Mouse (Mus musculus): ENCODE data around the gene Hacl1. TPM values are rescaled to one million over a fixed set of nuclear protein-coding genes. Genes with fewer than 3 reads are reported as not detected.

Gene Hacl1
- polyA plus RNA-seq, 1 experiment from 2014 or later: 76.3 TPM

GRCm38 (mm10) chr14:31601908-31602615, 39.0 kb downstream of the Hacl1 start:
- H3K4me2 ChIP-seq (ENCODE audit: low read length): no peak overlapping the region
- H3K27me3 ChIP-seq (ENCODE audit: insufficient read depth, low read length): no peaks in the 10 kb centered on the region
- no peaks in the 10 kb centered on the region for H3K36me3 ChIP-seq (ENCODE audit: insufficient read depth, low read length)
- DNase-seq (ENCODE audit: low spot score): no peak
- no peak overlapping the region for H3K4me3 ChIP-seq (replicated peaks; ENCODE audit: low read depth, low read length)
- no peaks in the 10 kb centered on the region for H3K4me1 ChIP-seq (replicated peaks; ENCODE audit: insufficient read depth, low read length)
- TF ChIP-seq CTCF (IDR thresholded peaks at IDR 0.05; ENCODE audit: low read depth): no peak
- H3K9ac ChIP-seq (ENCODE audit: low read depth, low read length): no peak overlapping the region
- no peak for ATAC-seq (replicated peaks; ENCODE audit: low FRiP score, low read depth)
- H3K9me3 ChIP-seq (replicated peaks; ENCODE audit: low read length): no peaks in the 10 kb centered on the region
- H3K27ac ChIP-seq: no peak overlapping the region
- WGBS: 95% methylated on average over 14 of the region's 14 CpGs

GRCm38 (mm10) chr14:31597446-31597845, 43.6 kb downstream of the Hacl1 start:
- Histone ChIP-seq H3K27me3 (ENCODE audit: insufficient read depth, low read length) (no peaks in the 10 kb centered on the region), H3K9me3 (replicated peaks; ENCODE audit: low read length) (no peaks in the 10 kb centered on the region), H3K36me3 (ENCODE audit: insufficient read depth, low read length) (no peaks in the 10 kb centered on the region), H3K4me2 (ENCODE audit: low read length) (no peak overlapping the region), H3K4me3 (replicated peaks; ENCODE audit: low read depth, low read length) (no peak overlapping the region), H3K4me1 (replicated peaks; ENCODE audit: insufficient read depth, low read length) (no peaks in the 10 kb centered on the region), H3K9ac (ENCODE audit: low read depth, low read length) (no peak overlapping the region), H3K27ac (no peak overlapping the region)
- TF ChIP-seq CTCF (IDR thresholded peaks at IDR 0.05; ENCODE audit: low read depth): no peak
- ATAC-seq (replicated peaks; ENCODE audit: low FRiP score, low read depth) (no peak), DNase-seq (ENCODE audit: low spot score) (no peak)
- WGBS: 87% methylated on average over 4 of the region's 4 CpGs

- DNase-seq (ENCODE audit: low spot score): no peak
- TF ChIP-seq CTCF (IDR thresholded peaks at IDR 0.05; ENCODE audit: low read depth): no peak
- no peak for ATAC-seq (replicated peaks; ENCODE audit: low FRiP score, low read depth)
- H3K9me3 ChIP-seq (replicated peaks; ENCODE audit: low read length): no peaks in the 10 kb centered on the region
- no peak overlapping the region for H3K4me3 ChIP-seq (replicated peaks; ENCODE audit: low read depth, low read length)
- no peak overlapping the region for H3K27ac ChIP-seq
- no peaks in the 10 kb centered on the region for H3K27me3 ChIP-seq (ENCODE audit: insufficient read depth, low read length)
- H3K36me3 ChIP-seq (ENCODE audit: insufficient read depth, low read length): no peaks in the 10 kb centered on the region
- H3K4me1 ChIP-seq (replicated peaks; ENCODE audit: insufficient read depth, low read length): no peaks in the 10 kb centered on the region
- no peak overlapping the region for H3K9ac ChIP-seq (ENCODE audit: low read depth, low read length)
- no peak overlapping the region for H3K4me2 ChIP-seq (ENCODE audit: low read length)
- 64% methylated on average over 7 of the region's 7 CpGs for WGBS
Measured at GRCm38 (mm10) chr14:31596408-31596807, 44.7 kb downstream of the Hacl1 start.

DNA sequence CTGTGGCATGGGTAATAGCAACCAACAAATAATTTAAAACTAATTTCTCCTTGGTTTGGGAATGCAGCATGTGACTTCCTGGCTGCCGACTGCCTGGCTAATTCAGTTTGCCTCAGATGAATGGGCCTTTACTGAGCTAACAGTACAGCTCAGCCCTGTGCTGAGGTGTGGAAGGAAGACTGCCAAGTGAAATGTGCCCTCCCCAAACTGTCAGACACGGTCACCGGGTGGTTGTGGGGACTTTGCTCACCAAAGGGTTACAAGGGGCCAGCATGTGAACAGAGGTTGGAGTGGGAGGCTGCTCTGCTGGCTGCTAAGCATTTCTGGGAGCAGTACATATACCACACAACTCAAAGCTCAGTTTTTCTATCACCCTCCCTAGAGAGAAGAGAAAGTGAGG, 46.4 kb downstream of the Hacl1 start:
- Histone ChIP-seq H3K36me3 (ENCODE audit: insufficient read depth, low read length) (no peaks in the 10 kb centered on the region), H3K4me1 (replicated peaks; ENCODE audit: insufficient read depth, low read length) (no peaks in the 10 kb centered on the region), H3K9me3 (replicated peaks; ENCODE audit: low read length) (no peaks in the 10 kb centered on the region), H3K4me2 (ENCODE audit: low read length) (no peak overlapping the region), H3K4me3 (replicated peaks; ENCODE audit: low read depth, low read length) (no peak overlapping the region), H3K27me3 (ENCODE audit: insufficient read depth, low read length) (no peaks in the 10 kb centered on the region), H3K9ac (ENCODE audit: low read depth, low read length) (no peak overlapping the region), H3K27ac (no peak overlapping the region)
- TF ChIP-seq CTCF (IDR thresholded peaks at IDR 0.05; ENCODE audit: low read depth): no peak
- 53% methylated on average over 3 of the region's 3 CpGs for WGBS
- DNase-seq (ENCODE audit: low spot score): no peak
- no peak for ATAC-seq (replicated peaks; ENCODE audit: low FRiP score, low read depth)

DNA sequence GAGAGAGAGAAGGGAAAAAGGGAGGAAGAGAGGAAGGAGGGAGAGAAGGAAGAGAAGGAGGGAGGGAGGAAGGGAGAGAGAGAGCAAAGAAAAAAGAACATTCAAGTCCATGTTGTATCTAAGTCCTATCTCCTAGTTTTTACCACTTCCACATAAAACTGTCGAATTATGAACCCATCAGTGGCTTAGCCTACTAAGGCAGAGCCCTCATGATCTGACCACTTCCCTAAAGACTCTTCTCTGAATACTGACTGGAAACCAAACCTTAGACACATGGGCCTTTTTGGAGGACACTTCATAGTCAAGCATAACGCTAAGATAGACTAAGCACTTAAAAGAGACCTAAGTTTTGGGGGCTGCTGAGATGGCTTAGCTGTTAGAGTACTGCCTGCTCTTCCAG, 48.0 kb downstream of the Hacl1 start:
- DNase-seq (ENCODE audit: low spot score): no peak
- ATAC-seq (replicated peaks; ENCODE audit: low FRiP score, low read depth): no peak

GRCm38 (mm10) chr14:31591243-31591642, 49.8 kb downstream of the Hacl1 start, which contains the start of gene Colq:
Gene Colq (minus strand): TSS chr14:31591343.
- Histone ChIP-seq H3K27me3 (ENCODE audit: insufficient read depth, low read length) (no peaks in the 10 kb centered on the region), H3K9ac (ENCODE audit: low read depth, low read length) (no peak within 1 kb of the TSS), H3K4me2 (ENCODE audit: low read length) (no peak within 1 kb of the TSS), H3K4me1 (replicated peaks; ENCODE audit: insufficient read depth, low read length) (no peaks in the 10 kb centered on the region), H3K36me3 (ENCODE audit: insufficient read depth, low read length) (no peaks in the 10 kb centered on the region), H3K4me3 (replicated peaks; ENCODE audit: low read depth, low read length) (no peak within 1 kb of the TSS), H3K9me3 (replicated peaks; ENCODE audit: low read length) (no peaks in the 10 kb centered on the region), H3K27ac (no peak within 1 kb of the TSS)
- no peak for DNase-seq (ENCODE audit: low spot score)
- 84% methylated on average over 3 of the region's 3 CpGs for WGBS
- ATAC-seq (replicated peaks; ENCODE audit: low FRiP score, low read depth): no peak
- TF ChIP-seq CTCF (IDR thresholded peaks at IDR 0.05; ENCODE audit: low read depth): no peak

More for the DNA sequence above, 48.0 kb downstream of the Hacl1 start:
- Histone ChIP-seq H3K27me3 (ENCODE audit: insufficient read depth, low read length) (no peaks in the 10 kb centered on the region), H3K27ac (no peak overlapping the region), H3K4me3 (replicated peaks; ENCODE audit: low read depth, low read length) (no peak overlapping the region), H3K9ac (ENCODE audit: low read depth, low read length) (no peak overlapping the region), H3K4me1 (replicated peaks; ENCODE audit: insufficient read depth, low read length) (no peaks in the 10 kb centered on the region), H3K36me3 (ENCODE audit: insufficient read depth, low read length) (no peaks in the 10 kb centered on the region), H3K4me2 (ENCODE audit: low read length) (no peak overlapping the region), H3K9me3 (replicated peaks; ENCODE audit: low read length) (no peaks in the 10 kb centered on the region)
- no peak for TF ChIP-seq CTCF (IDR thresholded peaks at IDR 0.05; ENCODE audit: low read depth)
- WGBS: 74% methylated on average over 2 of the region's 2 CpGs

DNA sequence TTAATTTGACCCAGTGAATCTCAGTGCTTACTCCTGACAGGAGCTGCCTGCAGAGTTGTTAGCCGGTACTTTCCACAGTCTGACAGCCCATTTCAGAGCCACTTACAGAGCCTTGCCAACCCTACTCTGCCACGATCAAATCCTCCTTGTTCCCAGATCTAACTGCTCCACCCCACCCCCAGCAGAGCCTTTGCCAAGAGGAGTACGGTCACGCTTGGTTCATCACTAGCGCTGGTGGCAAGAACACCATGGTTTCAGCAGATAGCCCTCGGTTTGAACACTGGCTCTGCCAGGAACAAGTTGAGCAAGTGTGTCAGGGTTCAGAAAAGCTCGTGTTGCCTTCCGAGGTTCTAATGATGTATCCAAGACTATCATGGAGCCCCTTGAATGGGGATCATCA, 54.6 kb downstream of the Hacl1 start:
- no peak overlapping the region for H3K4me2 ChIP-seq (ENCODE audit: low read length)
- H3K27ac ChIP-seq: no peak overlapping the region
- no peak overlapping the region for H3K4me3 ChIP-seq (replicated peaks; ENCODE audit: low read depth, low read length)
- ATAC-seq (replicated peaks; ENCODE audit: low FRiP score, low read depth) (no peak), DNase-seq (ENCODE audit: low spot score) (no peak)
- no peak for TF ChIP-seq CTCF (IDR thresholded peaks at IDR 0.05; ENCODE audit: low read depth)
- 78% methylated on average over 8 of the region's 8 CpGs for WGBS
- H3K4me1 ChIP-seq (replicated peaks; ENCODE audit: insufficient read depth, low read length): no peaks in the 10 kb centered on the region
- H3K36me3 ChIP-seq (ENCODE audit: insufficient read depth, low read length): no peaks in the 10 kb centered on the region
- no peaks in the 10 kb centered on the region for H3K27me3 ChIP-seq (ENCODE audit: insufficient read depth, low read length)
- H3K9me3 ChIP-seq (replicated peaks; ENCODE audit: low read length): no peaks in the 10 kb centered on the region
- H3K9ac ChIP-seq (ENCODE audit: low read depth, low read length): no peak overlapping the region

Data from kidney, postnatal 0 days (tissue).